ENCODE assay signal across 23 mouse cellular contexts in the genomic region with DNA sequence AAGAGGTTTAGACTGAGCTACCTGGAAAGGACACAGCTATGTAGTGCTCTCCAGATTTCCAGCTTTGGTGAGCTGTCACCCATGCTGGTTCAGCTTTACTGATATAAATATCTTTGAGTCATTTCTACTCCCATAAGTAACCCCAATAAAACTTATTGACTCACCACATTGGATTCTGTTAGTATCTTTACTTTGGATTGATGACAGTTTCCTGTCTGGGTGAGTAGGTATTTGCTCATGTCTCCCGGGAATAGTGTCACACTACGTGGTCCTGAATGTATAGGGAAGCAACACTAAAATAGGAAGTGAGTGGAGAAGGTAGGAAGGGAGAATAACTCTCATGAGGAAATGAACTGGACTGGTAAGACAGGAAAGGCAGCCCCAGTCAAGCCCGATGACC. TPM values are rescaled to one million over a fixed set of nuclear protein-coding genes. Genes with fewer than 3 reads are reported as not detected.
"Had no signal": no experiment of that assay in that cellular context is flagged by ENCODE, and none has a peak within 500 bp of the region (broad histone marks: within the 10 kb centered on the region; RNA-seq: fewer than 3 reads in every experiment).

No protein-coding gene starts in this region.

- DNase-seq: kidney, adult 2 months; kidney, postnatal 25 days; layer of hippocampus, adult 9-11 months; lung, adult 18-20 months; lung, postnatal 10 days; lung, postnatal 36 days; retina, postnatal 1 day; right cerebral cortex, postnatal 25 days; thymus, postnatal 25 days had no signal

- H3K4me2 ChIP-seq: limb, embryonic 12.5 days; limb, embryonic 15.5 days; liver, embryonic 12.5 days; liver, embryonic 15.5 days; lung, embryonic 15.5 days; midbrain, embryonic 13.5 days; neural tube, embryonic 13.5 days had no signal

- ATAC-seq: liver, embryonic 12.5 days; midbrain, embryonic 13.5 days; midbrain, embryonic 16.5 days had no signal

- H3K9ac ChIP-seq: limb, embryonic 12.5 days; limb, embryonic 15.5 days; liver, embryonic 12.5 days; liver, embryonic 15.5 days; lung, embryonic 15.5 days; midbrain, embryonic 13.5 days; neural tube, embryonic 13.5 days had no signal

- H3K27me3 ChIP-seq: limb, embryonic 12.5 days; limb, embryonic 15.5 days; liver, embryonic 12.5 days; liver, embryonic 15.5 days; lung, embryonic 15.5 days; midbrain, embryonic 13.5 days; neural tube, embryonic 13.5 days had no signal

- H3K9me3 ChIP-seq: limb, embryonic 12.5 days; limb, embryonic 15.5 days; liver, embryonic 12.5 days; liver, embryonic 15.5 days; lung, embryonic 15.5 days; midbrain, embryonic 10.5 days; midbrain, embryonic 13.5 days; neural tube, embryonic 13.5 days had no signal

- H3K27ac ChIP-seq: kidney, postnatal 0 days; layer of hippocampus, adult 2 months; left cerebral cortex, adult 2 months; limb, embryonic 12.5 days; limb, embryonic 15.5 days; liver, embryonic 12.5 days; liver, embryonic 15.5 days; lung, embryonic 15.5 days; midbrain, embryonic 10.5 days; midbrain, embryonic 13.5 days; neural tube, embryonic 13.5 days had no signal

- H3K36me3 ChIP-seq: limb, embryonic 12.5 days; limb, embryonic 15.5 days; liver, embryonic 12.5 days; liver, embryonic 15.5 days; lung, embryonic 15.5 days; midbrain, embryonic 10.5 days; midbrain, embryonic 13.5 days; neural tube, embryonic 13.5 days had no signal

- H3K4me1 ChIP-seq: limb, embryonic 12.5 days; limb, embryonic 15.5 days; liver, embryonic 12.5 days; liver, embryonic 15.5 days; lung, embryonic 15.5 days; megakaryocyte, embryonic 14.5 days; midbrain, embryonic 10.5 days; midbrain, embryonic 13.5 days; neural tube, embryonic 13.5 days had no signal

- H3K4me3 ChIP-seq: layer of hippocampus, adult 2 months; left cerebral cortex, adult 2 months; limb, embryonic 12.5 days; limb, embryonic 15.5 days; liver, embryonic 12.5 days; liver, embryonic 15.5 days; lung, embryonic 15.5 days; megakaryocyte, embryonic 14.5 days; midbrain, embryonic 10.5 days; midbrain, embryonic 13.5 days; myocyte; neural tube, embryonic 13.5 days had no signal

RNA-seq across cellular contexts. Expression of a gene that starts 33.0 kb away (rescaled TPM):
- polyA plus RNA-seq: liver, embryonic 12.5 days had no signal
